Mouse (Mus musculus): ENCODE results near the gene Fev. TPM values are rescaled to one million over a fixed set of nuclear protein-coding genes. Genes with fewer than 3 reads are reported as not detected.

Gene Fev
- not detected for total RNA-seq (2021)
- long read RNA-seq, experiment 1, result 0 reads
- long read RNA-seq, experiment 2, result 0 reads

DNA sequence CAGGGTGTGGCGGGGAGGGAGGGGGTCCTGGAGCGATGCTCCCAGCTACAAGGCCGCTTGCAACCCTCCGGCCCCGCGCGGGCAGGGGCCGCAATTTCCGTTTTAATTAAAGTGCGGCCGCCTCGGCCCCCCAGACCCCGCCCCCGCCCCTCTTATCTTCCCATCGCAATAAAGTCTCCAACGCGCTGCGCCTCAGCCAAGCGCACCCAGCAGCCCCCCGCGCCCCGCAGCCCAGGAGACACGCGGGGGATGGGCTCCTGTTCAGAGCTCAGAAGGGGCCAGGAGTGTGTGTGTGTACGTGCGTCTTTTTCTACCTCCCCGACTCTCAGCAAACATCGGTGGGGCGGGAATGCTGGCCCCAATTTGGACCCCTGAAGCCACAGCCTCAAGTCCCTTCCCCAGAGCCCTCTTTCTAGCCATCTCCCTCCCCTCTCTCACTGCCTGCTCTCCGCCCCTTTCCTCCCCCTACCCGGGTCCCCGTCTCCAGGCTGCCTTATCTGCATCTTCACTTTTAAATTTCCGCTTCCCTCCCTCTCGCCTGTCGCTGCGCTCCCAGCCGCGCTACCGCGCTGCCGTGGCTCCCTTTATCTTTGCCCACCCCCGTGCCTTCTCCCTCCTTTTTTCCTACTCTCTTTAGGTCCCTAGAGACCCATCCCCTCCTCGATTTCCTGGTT, at the start of gene Fev:
TSS of gene Fev (minus strand) at position 51 of the 674 bp plus-strand sequence.
- no peak for DNase-seq

GRCm38 (mm10) chr1:74927621-74928296, 42.5 kb upstream of the Fev start:
- DNase-seq, result no peak

DNA sequence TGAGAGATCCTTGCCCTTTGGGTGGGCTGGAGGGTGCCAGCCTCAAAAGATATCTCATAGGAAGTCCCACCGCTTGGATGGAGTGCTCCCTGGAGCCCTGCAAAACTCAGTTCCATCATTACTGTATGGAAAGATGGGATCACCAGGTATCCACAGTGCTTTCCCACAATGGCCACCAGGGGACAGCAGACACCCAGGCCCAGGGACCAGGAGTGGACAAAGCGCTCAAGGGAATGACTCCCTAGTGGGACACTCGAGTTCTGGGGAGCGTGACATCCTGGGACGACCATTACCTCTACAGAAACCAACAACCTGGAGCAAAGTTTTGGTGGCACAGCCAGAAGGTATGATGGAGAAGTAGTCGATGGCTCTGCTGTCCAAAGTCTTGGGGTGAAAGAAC, 41.5 kb upstream of the Fev start:
- DNase-seq, result peak; percentile 25 to 70

- DNase-seq, result peak in 1 of 2 experiments; percentile 6
These were observed 39.2 kb upstream of the Fev start for GRCm38 (mm10) chr1:74924464-74924863.

DNA sequence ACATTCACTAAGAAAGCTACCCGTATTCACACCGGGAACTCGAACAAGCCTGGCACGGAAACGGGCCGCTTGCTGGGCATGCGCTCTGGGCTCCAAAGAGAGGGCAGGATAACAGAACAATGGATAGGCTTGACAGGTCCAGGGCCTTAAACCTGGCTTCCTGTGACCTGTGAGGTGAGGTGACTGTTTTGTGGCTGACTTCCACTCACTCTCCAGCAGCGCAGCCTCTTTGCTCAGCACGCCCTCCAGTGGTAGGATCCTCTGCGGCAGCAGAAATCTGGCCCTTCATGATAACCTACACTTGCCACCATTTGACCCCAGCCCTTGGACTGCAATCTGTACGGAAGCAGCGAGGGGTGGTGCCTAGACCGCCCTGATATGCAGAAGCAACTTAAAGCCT, 30.5 kb upstream of the Fev start:
- no peak for DNase-seq

DNA sequence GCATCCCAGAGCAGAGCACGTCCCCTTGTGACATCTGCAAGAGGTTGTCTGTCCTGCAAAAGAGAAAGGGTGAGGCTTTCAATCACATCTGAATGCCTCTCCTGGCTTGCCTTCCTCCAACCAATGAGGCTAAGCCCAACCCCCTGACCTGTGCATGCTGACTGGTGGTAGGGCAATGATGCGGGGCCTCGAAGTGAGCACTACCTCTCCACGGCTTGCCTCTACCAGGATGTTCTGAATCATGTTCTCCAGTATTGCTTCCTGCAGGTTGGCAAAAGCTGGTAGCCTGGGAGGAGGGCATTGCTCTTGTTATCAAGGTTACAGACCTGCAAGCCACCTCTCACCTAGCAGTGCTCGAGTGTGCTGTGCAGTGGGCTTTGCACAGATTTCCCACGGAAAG, 17.0 kb upstream of the Fev start:
- no peak for DNase-seq

- DNase-seq, result peak in 1 of 2 experiments; percentile 69
These were observed 16.5 kb upstream of the Fev start for GRCm38 (mm10) chr1:74901686-74902085.

DNA sequence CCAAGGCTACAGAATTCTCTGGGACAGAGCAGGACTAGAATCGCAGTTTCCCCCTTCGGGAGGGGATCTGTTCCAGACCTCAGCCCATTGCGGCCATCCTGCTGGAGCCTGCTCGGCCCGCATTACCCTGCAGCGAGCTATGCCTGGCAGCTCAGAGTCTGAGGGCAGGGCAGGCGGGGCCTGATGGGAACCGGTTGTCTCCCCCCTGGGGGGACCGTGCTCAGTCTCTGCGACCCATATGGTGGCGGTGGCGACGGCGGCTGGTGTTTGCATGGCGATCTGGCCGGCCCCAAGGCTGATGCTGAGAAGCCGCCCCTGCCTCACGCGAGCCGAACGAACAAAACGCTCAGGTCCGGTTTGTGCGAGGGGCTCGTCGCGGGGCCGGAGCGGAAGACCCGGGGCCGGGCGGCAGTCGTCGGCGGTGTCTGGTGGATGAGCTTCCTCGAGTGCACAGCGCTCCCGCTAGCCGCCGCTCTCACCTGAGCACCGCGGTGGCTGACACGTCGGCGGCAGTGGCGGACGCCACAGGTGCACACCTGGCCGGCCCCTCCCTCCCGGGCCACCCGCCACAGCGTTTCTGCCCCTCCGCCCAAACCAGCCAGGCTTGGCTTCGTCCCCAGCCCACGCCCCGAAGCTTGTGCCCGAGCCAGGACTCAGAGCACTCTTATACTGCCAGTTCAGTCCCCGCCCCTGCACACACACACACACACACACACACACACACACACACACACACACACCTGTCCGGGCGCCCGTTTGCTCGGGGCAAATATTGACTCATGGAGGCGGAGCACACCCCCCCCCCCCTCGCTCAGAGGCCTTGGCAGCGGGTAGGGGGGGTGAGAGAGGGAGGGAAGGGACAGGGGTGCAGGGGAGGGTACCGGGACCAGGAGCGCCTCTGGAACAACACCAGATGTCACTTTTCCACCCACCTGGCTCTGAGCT, 15.4 kb upstream of the Fev start:
- DNase-seq, result no peak

DNA sequence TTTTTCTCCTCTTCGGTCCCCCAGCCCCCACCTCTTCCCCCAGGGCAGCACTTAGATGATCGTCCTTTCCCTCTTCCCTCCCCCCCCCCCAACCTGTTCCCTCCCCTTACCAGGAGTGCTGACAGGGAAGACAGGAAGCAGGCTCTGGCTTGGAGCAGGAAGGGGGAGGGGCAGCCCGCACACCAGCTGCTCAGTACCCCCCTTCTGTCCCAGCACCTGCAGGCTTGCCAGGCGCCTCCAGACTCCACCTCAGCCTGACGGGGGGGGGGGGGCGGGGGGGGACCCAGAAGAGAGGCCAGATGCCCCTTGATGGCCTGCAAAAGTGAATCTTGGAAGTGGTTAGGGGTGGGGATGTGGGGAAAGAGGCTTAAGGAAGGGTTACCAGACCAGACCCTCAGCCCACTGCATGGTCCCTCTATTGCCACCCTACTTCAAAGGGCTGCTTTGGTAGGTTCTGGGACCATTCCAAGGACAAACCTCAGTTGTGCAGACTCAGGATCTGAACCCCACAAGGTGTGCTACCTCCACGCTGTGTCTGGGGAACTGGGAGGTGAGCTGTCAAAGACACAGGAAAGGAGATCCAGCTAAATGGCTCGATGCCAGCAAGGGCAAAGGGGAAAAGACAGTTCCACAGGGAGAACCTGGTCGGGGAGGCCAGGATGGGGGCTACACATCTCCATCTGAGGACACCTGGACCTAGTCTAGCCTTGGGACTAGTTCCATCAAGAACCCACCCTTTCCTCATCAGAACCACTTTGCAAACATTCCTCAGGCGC, 13.6 kb upstream of the Fev start:
- DNase-seq, result no peak

DNA sequence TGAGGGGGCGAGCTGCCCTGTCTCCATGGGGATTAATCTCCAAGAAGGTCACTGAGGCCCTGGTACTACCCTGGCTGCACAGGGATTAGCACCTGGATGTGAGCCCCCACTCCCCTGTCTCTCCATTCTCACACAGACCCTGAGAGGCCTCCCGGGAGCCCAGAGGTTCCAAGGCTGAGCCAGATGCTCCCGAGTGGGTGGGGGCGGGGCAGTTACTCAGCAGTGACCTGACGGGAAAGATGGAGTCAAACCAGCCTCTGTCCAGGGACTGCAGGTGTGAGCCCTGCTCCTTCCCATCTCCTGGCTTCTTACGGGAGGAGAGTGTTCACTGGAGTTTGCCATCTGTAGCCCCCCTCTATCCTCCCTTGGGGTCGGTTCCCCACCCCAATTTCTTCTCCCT, 12.8 kb upstream of the Fev start:
- DNase-seq, result no peak

- peak; percentile 27 to 71 for DNase-seq
These were observed 9.7 kb upstream of the Fev start for GRCm38 (mm10) chr1:74894966-74895365.

DNA sequence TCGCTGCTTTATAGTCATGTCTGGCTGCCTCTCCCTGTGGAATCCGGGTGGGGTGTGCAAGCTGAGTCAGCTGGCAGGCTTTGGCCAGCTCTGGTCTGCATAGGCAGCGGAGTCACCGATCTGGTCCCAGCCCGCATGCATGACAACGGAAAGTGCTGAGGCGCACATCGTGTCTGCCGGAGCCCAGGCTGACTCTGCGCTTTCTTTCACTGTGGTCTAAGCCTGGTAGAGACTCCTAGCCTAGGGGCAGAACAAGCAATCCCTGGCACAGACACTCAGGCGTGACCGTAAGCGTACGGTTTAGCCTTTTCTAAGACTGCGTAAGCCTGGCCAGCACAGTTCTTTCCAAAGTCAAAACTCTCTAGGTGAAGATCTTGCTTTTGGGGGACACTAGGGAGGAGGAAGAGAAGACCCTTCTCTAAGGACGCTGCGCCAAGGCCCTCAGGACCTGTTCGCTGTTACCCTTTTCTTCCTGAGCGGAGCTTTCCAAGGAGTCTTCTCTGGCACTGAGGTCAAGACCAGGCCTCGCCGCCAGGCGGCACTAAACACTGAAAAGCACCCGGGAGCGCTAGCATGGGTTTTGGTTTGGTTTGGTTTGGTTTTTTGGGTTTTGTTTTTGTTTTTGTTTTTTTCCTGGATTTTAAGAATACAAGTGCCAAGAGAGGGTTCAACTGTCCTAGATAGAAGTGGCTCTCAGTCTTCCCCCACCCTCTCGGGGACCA, 8.1 kb upstream of the Fev start, which contains the start of gene Cryba2:
TSS of gene Cryba2 (minus strand) at position 10 of the 722 bp plus-strand sequence.
- DNase-seq, result peak in 1 of 2 experiments; percentile 44

- DNase-seq, result no peak
These were observed 7.3 kb upstream of the Fev start for GRCm38 (mm10) chr1:74892351-74893133.

GRCm38 (mm10) chr1:74891513-74891912, 6.3 kb upstream of the Fev start:
- DNase-seq, result no peak

DNA sequence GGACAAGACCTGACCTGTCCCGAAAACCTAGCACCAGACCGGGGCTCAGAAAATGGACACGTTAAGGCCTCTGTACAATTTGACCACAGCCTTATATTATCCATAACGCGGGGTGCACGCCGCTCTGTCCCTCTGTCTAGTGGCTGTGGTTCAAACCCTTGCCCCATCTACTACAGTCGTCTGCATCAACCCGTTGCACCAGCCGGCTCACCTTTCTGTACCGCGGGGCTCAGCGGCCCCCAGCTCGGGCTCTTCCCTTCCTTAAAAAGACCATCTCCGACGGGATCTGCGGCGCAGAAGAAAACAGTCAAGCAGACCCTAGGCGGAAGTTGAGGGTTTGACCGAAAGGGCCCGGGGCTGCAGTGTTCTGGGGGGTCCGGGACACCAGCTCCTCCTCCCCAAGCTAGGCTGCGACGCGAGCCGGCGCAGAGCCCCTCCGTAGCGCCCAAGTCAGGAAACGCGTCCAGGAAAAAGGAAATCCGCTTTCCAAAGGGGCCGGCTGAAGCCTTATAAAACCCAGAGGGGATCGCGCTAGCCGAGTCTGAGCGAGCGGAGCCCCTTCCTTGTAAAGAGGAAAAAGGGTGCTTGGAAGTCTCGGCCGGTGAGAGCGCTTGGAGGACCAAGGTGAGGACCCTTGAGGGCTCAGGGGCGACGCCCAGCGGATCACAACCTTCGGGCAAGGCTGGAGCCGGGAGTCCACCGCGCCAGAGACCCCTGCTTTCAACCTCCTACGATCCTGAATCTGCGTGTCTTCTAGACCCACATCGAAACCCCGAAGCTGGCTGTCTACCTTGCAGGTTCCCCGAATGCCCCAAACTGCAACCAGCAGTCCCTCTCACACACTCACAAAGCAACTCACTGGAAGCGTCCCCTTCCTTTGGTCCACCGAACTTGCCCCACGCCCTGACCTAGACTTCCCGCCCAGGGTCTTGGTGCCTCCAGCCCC, 750 bp downstream of the Fev start:
- DNase-seq, result no peak

DNA sequence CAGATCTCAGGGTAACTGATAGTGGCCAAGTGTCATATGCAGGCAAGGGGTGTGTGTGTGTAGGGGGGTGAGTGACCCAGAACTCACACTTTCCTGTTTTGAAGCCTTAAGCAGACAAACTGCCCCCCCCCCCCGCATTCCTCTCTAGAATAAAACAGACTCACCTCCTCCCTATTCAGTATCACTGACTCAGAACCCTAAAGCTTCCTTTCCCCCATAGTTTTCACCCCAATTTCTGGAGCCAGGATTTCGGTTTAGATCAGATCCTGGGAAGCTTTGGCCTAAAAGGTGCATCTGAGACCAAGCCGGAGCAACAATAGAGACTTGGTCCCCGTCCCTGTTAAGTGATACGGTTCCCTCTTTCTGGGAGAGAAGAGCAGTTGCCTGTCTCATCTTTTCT, 1.8 kb downstream of the Fev start:
- DNase-seq, result no peak

DNA sequence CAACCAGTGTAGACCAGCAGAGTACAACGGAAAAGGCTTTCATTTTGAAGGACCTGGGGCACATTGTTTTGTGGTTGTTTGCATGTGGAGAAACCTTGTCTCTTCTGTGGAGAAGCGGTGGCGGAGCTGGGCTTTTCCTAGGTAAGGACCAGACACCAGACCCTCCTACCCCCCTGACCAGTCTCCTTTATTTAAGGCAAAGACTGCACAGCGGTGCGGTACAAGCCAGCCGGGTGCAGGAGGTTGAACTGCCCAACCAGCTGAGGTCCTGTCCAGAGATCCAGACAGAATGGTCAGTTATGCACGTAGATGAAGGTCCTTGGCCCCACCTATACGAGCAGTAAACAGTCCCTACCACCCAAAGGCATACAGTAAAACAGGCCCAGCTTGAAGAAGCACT, 2.4 kb downstream of the Fev start:
- no peak for DNase-seq

DNA sequence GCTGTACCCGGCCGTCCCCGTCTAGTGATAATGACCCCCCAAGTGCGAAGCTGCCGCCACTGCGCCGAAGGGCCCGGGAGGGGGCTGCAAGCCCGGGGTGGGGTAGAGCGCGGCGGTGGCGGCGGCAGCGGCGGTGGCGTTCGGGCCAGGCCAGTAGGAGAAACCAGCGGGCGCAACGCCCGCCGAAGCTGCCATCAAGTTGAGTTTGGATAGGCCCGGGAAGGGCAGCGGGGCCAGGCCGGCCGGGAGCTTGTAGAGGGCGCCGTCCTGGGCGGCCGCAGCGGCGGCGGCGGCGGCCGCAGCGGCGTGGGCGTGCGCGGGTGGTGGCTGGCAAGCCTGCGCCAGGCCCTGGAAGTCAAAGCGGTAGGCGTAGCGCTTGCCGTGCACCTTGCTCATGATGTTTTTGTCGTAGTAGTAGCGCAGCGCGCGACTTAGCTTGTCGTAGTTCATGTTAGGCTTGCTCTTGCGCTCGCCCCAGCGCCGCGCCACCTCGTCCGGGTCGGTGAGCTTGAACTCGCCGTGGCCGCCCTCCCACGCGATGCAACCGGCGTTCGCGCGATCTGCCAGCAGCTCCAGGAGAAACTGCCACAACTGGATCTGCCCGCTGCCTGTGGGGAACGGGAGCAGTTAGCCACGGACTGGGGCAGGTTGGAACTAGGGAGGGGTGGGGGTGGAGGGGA, 3.0 kb downstream of the Fev start:
- no peak for DNase-seq
